Mouse (Mus musculus): Measurements from ENCODE around the gene Olfr322. TPM values are rescaled to one million over a fixed set of nuclear protein-coding genes. Genes with fewer than 3 reads are reported as not detected.

Olfr322 gene
- polyA plus RNA-seq (2012; rRNA removed), result not detected in 2 replicates

DNA sequence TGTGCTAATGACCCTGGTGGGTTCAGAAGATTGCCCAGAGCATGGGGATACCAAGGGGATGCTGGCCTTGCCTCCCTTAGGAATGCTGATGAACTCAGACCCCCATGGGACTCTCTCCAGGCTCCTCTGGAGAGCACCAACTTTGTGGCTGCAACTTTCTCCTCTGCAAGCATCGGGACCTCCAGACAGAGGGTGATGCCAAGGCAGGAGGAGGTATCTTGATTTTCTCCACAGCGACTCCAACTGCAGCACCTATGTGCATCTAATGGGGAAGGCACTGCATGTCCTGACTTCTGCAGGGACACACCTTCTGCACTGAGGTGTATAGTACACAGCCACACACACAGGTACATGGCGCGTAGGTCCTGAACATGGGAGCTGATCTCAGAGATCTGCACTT lies at the start of gene Olfr322:
Gene Olfr322, plus strand, starts transcription at position 187 of the 400 bp plus-strand sequence.

DNA sequence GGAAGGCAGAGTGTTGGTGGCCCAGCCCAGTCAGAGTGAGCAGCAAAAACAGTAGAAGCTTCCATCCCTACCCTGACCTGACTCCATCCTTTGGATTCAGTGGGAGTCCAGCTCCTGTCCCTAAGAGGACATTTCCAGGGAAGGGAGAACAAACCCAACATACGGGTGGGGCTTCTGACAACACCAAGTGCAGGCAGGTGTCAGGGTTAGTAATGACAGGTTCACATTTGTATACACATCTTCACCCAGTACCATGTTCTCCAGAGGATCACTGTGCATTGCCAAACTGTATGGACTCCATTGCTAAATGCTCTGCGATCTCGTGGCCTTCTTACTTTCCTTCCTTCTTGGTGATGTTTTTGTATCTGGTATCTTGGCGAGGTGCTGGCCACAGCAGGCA lies 42.6 kb upstream of the Olfr322 start, which contains the start of gene 2210407C18Rik:
Gene 2210407C18Rik, minus strand, starts transcription at position 101 of the 400 bp plus-strand sequence.

GRCm38 (mm10) chr11:58630401-58630800 lies 28.2 kb upstream of the Olfr322 start, which contains the start of gene Olfr323:
Gene Olfr323, minus strand, starts transcription at chr11:58630501.

GRCm38 (mm10) chr11:58640272-58640867 lies 18.2 kb upstream of the Olfr322 start, which contains the start of gene Trim58:
Gene Trim58, plus strand, starts transcription at chr11:58640465.

GRCm38 (mm10) chr11:58680799-58681198 lies 22.2 kb downstream of the Olfr322 start, which contains the start of gene Olfr320:
Gene Olfr320, plus strand, starts transcription at chr11:58681099.

DNA sequence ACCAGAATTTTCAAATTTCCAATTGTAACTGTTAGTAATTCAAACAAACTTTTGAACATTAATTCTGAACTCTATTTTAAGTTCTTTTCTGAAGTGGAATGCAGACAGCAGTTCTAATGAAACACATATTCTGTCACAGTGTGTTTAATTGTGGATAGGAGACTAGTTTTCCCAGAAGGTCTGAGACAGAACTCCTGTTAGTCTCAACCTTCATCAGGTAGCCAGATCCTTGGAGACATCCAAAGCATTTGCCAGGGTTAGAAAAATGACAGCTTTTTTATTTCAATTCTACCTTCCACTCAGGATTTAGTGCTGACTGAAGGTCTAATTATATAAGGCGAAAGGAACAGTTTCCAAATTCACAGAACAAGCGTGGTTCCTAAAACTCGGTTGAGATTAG lies 40.3 kb downstream of the Olfr322 start, which contains the start of gene Olfr319:
Gene Olfr319, plus strand, starts transcription at position 301 of the 400 bp plus-strand sequence.

Other genes starting within 250 kb of the Olfr322 start
- gene 1810065E05Rik, start 237.7 kb upstream of the Olfr322 start, polyA plus RNA-seq (2012; rRNA removed), result not detected in 2 replicates
- not detected in 2 replicates for gene Gm12253, start 226.2 kb upstream of the Olfr322 start, polyA plus RNA-seq (2012; rRNA removed)
- gene Lypd9, start 205.9 kb upstream of the Olfr322 start, polyA plus RNA-seq (2012; rRNA removed), result not detected in 2 replicates
- not detected in 2 replicates for gene Olfr30, start 196.5 kb upstream of the Olfr322 start, polyA plus RNA-seq (2012; rRNA removed)
- not detected in 2 replicates for gene Olfr332, start 166.2 kb upstream of the Olfr322 start, polyA plus RNA-seq (2012; rRNA removed)
- gene Olfr331, start 156.2 kb upstream of the Olfr322 start, polyA plus RNA-seq (2012; rRNA removed), result not detected in 2 replicates
- not detected in 2 replicates for gene Olfr330, start 123.9 kb upstream of the Olfr322 start, polyA plus RNA-seq (2012; rRNA removed)
- gene Olfr329-ps, start 112.4 kb upstream of the Olfr322 start, polyA plus RNA-seq (2012; rRNA removed), result not detected in 2 replicates
- not detected in 2 replicates for gene Olfr328, start 103.1 kb upstream of the Olfr322 start, polyA plus RNA-seq (2012; rRNA removed)
- gene Olfr224, start 88.2 kb upstream of the Olfr322 start, polyA plus RNA-seq (2012; rRNA removed), result not detected in 2 replicates
- not detected in 2 replicates for gene Olfr325, start 81.1 kb upstream of the Olfr322 start, polyA plus RNA-seq (2012; rRNA removed)
- gene Olfr324, start 63.7 kb upstream of the Olfr322 start, polyA plus RNA-seq (2012; rRNA removed), result not detected in 2 replicates
- 116 and 121 TPM in 2 replicates for gene 2210407C18Rik, start 42.7 kb upstream of the Olfr322 start, polyA plus RNA-seq (2012; rRNA removed)
- 0.03 TPM in 1 of 2 replicates, not detected in the other for gene Olfr323, start 28.3 kb upstream of the Olfr322 start, polyA plus RNA-seq (2012; rRNA removed)
- 0.11 and 0.27 TPM in 2 replicates for gene Trim58, start 18.3 kb upstream of the Olfr322 start, polyA plus RNA-seq (2012; rRNA removed)
- gene Olfr320, start 22.3 kb downstream of the Olfr322 start, polyA plus RNA-seq (2012; rRNA removed), result not detected in 2 replicates
- gene Olfr319, start 40.4 kb downstream of the Olfr322 start, polyA plus RNA-seq (2012; rRNA removed), result not detected in 2 replicates
- gene Olfr318, start 65.2 kb downstream of the Olfr322 start, polyA plus RNA-seq (2012; rRNA removed), result not detected in 2 replicates
- gene Olfr317, start 80.4 kb downstream of the Olfr322 start, polyA plus RNA-seq (2012; rRNA removed), result not detected in 2 replicates
- gene Olfr316, start 94.0 kb downstream of the Olfr322 start, polyA plus RNA-seq (2012; rRNA removed), result not detected in 2 replicates
- gene Olfr315, start 114.4 kb downstream of the Olfr322 start, polyA plus RNA-seq (2012; rRNA removed), result not detected in 2 replicates
- not detected in 2 replicates for gene Olfr314, start 124.2 kb downstream of the Olfr322 start, polyA plus RNA-seq (2012; rRNA removed)
- 0.26 and 0.61 TPM in 2 replicates for gene Fam183b, start 143.2 kb downstream of the Olfr322 start, polyA plus RNA-seq (2012; rRNA removed)
- not detected in 2 replicates for gene Olfr313, start 156.2 kb downstream of the Olfr322 start, polyA plus RNA-seq (2012; rRNA removed)
- not detected in 2 replicates for gene Olfr312, start 170.5 kb downstream of the Olfr322 start, polyA plus RNA-seq (2012; rRNA removed)
- gene Olfr311, start 180.5 kb downstream of the Olfr322 start, polyA plus RNA-seq (2012; rRNA removed), result not detected in 2 replicates
- 0.38 and 0.61 TPM in 2 replicates for gene Gm12258, start 188.4 kb downstream of the Olfr322 start, polyA plus RNA-seq (2012; rRNA removed)
- gene 2810021J22Rik, start 208.4 kb downstream of the Olfr322 start, polyA plus RNA-seq (2012; rRNA removed), result 1.1 and 1.4 TPM in 2 replicates
- gene Zfp39, start 245.4 kb downstream of the Olfr322 start, polyA plus RNA-seq (2012; rRNA removed), result 0.11 and 0.12 TPM in 2 replicates

All from stomach, adult 2 months (tissue).